Mouse (Mus musculus) gastrocnemius, postnatal 4 days (tissue): ENCODE measurements around the gene Anapc15-ps. TPM values are rescaled to one million over a fixed set of nuclear protein-coding genes. Genes with fewer than 3 reads are reported as not detected.

Source experiments
- DNase-seq, 2 experiments: peaks; one replicate each; pipeline ENCODE4 v3.0.0; 2021 to 2022; ENCODE audit warnings: low spot score in 2 of 2, mixed read lengths in 2 of 2
- total RNA-seq, 2 experiments: library from RNA; stranded (reverse); gene quantifications; 2 replicates each; pipeline ENCODE4 v1.2.3; 2021

The Anapc15-ps gene
- total RNA-seq, 2 experiments from 2014 or later: not detected

DNA sequence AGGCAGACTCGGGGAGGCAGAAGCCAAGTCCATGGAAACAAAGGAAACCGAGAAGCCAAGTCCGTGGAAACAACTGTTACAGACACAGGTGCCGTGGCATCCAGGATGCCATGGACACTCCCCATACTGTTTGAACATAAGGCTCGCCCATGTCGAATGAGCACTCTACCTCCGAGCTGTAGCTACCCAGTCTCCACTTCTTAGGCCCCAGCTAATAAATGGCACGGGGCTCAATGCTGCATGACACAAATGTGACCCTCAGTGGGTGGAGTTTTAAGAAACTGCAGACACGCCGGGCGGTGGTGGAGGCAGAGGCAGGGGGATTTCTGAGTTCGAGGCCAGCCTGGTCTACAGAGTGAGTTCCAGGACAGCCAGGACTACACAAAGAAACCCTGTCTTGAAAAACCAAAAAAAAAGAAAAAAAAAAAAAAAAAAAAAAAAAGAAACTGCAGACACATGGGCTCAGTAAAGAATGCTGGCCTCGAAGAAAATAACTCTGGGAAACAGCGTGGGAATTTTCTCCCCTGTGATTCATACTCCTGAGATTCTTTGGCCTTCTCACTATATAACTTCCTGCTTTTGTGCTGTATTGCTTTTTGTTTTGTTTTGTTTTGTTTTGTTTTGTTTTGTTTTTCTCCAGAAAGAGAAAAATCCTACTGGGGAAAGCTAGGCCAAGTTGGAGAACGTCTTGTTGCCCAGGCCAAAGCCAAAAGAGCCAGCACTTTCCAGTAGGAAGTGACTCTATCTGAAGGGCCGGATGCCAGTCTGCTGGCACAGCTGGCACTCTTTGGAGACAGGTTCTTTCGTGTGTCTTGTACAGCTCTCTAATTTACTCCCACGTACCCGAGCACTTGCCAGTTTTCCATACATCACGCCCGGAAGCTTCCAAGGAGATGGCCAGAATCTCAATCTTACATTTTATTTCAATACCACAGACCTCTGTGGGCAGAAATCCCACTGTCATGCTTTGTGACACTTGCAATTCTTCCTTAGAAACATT, 2.2 kb downstream of the Anapc15-ps start:
- no peak for DNase-seq

DNA sequence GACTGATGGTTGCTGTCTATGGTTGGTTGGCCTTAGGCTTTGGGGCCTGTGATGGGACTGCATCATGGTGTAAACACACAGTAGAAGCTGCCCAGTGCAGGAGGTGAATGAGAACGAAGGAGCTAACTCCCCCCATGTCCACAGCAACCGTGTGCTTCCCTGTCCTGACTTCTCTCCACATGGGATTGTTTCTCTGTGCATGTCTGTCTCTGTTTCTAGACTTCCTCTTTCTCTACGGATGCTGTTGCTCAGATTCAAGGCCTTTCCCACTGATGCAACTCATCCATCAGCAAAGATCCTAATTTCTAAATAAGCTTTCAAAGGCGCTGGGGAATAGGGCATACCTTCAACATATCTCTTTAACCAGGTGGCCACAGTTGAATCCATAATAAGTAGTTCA, 3.4 kb downstream of the Anapc15-ps start:
- DNase-seq: no peak

DNA sequence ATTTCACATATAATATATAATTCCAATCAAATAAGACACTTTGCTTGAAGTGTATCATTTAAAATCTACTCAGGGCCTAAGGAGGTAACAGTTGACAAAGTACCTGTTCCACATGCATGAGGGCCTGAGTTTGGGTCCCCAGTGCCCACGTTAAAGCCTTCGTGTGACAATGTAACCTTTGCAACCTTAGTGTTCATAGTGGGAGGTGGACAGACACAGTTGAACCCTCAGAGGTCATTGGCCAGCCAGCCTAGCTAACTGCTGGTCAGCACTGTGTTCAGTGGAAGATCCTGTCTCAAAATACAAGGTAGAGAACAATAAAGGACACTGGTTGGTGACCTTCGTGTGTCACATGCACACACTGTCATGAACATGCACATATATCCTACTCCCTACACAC, 4.2 kb downstream of the Anapc15-ps start:
- DNase-seq: no peak

DNA sequence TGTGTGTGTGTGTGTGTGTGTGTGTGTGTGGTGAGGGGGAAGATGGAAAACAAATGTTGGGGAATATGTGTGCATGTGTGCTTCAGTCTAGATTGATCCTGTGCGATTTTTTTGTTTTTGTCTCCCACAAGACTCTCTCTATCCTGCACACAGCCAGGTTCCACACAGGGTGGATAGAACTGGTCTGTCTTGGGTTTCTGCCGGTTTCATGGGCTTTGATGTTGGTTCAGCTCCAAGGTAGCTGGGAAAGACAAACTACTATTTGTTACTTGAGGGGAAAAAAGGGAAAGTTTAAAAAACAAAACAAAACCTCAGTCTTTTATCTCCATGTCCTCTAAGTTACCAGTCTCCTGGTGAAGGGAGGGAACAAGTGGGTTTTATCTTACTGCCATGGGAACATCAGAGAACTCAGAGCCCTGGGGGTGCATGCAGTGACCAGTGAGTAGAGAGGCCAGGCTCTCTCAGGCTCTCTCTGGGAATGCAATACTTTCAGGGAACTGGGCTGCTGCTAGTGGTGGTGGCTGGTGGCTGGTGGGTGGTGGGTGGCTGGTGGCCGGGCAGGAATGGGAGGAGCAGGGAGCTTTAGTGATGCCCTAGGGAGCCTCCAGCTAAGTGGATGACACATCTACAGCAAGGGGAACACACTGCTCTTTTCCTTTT, 5.8 kb downstream of the Anapc15-ps start:
- DNase-seq: no peak

DNA sequence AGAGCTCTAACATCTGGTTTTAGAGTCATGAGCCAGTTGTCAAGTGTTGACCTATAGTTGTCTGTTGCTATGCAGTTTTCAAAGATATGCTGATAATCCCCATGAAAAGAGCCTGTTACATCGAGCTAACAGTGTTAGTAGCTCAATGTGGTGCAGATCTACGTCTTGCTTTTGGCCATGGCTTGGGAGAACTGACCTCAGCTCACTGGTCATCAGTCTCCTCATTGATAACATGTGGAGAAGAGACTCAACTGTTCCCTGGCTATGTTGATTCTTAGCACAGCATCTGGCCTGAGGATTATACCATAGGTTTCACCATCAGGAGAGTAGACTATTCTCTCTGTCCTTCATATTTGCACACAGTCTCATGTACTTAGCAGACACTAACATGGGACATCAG, 6.5 kb downstream of the Anapc15-ps start:
- DNase-seq: no peak

DNA sequence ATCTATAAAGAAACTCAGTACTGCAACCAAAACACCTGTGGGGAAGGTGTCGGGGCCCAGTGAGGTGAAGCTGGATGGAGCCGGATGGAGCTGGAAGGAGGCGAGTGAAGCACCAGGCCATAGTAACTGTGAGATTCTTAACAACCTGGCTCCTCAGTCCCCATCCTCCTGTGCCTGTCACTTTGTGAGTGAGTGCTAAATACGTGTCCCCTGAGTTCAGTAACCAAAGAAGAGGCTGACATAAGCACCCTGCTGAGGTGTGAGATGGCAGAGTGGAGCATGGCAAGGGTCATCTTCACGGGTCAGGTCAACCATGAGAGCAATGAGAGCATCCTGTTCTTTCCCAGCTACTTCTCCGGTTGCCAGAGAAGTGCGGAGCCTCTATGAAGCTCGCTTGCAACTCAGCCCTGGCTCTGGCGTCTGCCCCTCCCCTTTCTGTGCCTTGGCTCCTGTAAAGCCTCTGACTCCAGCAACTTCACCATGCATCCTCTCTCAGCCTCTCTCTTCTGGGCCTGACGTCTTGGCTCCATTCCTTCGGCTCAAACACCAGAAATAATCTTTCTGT, 7.7 kb downstream of the Anapc15-ps start:
- no peak for DNase-seq

DNA sequence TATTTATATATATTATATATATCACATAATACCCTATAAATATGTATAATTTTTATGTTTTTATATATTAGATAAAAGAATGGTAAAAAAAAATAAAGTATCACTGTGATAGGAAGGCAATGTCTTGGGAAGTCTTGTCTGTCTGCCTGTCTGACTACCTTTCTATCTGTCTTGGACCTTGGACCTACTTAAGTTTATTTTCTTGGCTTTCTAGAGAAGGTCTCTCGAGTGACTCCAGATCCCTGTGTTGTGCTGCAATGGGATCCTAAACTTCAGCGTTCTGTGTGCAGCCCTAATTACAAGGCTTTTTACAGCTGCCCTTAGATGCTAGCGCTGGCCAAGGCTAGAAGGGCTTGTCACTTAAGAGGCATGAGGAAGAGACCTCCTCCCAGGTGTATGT, 8.6 kb downstream of the Anapc15-ps start:
- no peak for DNase-seq

DNA sequence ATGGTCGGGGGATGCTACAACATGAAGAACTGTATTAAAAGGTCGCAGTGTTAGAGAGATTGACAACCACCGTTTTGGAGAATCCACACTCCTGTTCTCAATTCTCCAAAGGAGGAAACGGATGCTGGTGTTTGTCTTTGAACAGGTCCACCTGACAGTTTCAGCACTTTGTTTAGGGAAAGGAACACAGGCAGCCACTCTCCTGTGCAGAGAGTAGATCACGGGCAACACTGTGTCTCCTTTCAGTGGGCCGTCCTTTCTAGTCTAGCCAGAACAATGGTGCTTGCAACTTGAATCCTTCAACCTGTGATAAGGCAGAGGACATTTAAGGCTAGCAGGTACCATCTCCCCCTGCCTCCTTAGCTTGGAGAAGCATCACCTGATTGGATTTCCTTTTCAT, 12.9 kb downstream of the Anapc15-ps start:
- DNase-seq: no peak

DNA sequence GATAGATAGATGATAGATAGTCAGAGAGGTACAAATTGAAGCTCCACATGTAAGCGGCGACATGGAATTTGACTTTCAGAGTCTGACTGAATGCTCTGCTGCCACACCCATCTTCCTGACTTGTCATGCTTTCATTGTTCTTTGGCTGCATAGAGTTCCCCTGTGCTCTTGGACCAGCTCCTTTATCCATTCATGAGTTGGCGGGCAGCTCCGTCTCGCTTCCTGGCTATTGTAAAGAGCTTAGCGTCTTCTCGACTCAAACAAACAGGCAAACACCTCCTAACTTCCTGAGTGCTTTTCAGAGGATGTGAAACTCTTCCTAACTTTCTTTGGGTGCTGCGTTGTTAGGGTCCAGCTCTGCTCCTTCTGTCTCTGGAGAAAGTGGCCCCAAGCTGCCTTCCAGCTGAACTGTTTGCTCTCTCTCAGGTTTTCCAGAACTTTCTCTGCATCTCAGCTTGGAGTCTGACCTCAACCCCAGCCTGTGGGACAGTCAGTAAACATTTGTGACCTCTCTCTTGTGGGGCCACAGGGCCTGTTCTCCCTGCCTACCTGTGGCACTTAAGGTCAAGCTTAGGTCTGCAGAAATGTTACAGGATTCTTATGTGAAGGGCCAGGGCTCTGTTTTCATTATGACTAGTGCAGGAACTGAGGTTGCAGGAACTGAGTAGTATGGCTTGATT, 13.6 kb downstream of the Anapc15-ps start:
- DNase-seq: no peak

DNA sequence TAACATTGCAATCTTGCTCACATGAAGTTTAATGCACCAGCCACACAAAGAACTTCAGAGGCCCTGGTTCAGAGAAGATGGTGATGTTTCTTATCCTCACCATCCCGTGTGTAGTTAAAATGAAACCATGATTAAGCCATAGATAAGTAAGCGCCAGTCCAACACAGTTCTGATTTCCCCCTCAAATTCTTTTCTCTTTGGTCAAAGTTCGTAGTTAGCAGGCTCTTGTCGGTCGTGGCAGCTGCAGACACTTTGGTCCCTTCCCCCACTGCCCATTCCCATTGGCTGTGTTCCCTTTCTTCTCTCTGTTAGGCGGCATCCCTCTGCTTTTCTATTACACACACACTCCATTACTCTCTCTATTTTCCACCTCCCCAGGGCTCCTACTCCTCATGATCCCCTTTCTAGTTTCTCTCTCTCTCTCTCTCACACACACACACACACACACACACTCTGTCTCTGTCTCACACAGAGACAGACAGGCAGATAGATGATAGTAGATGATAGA, 14.4 kb downstream of the Anapc15-ps start:
- DNase-seq: no peak

DNA sequence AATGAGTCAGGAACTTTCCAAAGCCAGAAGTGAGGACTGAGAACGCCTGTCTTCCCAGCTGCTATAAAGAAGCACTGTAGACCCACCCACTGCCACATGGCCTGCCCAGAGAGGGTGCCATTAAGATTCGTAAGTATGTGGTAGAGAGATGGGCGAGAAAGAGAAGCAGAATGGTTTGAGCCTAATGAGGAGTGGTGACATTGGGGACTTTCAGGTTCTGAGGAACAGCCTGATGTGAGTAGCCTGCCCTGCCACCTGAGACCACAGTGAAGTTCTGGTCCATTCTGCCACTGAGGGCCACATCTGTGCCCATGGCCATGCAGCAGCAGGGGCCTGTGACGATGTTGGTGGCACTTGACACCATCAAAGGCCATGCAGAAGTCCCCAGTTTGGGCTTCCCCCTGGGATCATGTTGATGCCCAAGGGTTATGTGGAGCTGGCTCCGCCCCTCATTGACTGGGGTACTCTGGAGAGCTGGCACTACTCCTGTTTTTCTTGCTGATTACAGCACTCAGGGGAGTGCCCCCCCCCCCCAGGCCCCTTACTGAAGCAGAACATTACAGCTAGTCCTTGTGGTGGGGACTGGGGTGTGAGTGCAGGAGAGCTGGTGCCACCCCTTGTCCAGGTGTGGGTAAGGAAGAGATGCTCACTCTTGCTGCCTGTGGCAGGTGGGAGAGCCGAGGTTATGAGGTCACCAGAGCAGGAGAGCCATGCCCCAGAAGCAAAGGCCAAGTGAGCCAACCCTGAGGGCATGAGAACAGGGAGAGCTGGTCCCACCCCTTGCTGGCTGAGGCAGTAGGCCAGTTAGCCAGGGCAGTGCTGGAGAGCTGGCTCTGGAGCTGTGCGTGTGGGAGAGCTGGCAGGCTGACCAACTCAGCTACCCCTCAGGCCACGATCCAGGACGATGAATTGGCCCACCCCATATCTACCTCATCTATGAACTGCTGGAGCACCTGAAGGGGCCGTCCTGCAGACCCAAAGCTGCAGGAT, 16.7 kb downstream of the Anapc15-ps start:
- DNase-seq: no peak

DNA sequence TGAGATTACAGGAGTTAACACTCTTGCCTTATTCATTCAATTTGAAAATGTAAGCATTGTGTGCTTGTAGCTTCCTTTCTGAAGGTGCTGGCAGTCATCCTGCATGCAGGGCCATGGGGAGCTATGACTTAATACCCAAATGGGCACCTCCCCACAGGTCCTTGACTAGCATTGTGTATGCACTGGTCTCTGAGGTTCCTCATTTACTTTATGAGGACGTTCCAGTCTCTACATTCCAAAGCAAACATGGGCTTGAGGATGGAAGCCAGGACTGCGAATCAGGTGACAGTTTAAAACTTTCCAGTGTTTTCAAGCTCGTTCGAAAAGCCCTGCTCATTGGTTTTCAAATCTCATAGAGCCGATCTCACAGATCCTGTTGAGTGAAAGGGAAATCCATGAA, 21.1 kb downstream of the Anapc15-ps start:
- DNase-seq: no peak

DNA sequence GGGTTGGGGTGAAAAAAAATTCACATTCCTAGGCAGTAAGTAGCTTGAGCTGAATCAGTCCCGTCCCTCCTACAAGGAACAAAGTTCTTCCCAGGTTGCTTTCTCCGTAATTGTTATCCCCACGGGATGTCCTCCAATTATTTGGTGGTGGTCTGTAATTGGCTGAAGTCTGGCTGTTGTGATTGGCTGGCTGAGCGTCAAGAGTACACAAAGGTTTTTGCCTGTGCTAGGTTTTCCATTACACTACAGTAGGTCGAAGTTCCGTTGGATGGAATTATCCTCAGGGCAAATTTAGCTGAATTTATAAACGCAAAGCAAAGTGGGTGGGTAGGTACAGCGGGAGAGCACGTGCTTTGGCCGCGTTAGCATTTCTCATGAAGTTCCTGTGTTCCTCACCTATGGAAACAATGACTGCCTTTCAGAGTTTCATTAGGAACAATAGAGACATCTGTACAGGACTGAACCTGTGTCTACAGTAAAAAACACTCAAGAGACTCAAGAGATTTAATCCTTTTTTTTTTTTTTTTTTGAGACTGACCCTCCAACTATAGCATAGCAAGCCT, 24.8 kb downstream of the Anapc15-ps start:
- DNase-seq: no peak

DNA sequence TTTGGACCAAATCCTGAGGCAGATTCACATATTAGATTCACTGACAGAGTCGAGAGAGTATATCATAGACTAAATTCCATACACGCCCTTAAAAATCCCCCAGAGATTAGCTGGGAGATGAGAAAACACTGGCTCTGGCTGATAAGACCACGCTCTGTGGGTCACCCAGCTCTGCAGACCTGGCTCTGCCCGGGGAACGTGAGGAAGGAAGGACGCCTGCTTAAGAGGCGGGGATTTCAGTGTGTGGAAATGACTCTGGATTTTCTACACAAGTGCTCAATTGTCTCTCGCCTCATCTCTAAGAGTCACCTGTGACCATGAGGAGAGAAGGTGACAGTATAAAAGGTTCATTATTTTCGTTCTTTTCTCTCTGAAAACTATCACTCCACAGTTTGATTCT, 26.1 kb downstream of the Anapc15-ps start:
- no peak for DNase-seq

DNA sequence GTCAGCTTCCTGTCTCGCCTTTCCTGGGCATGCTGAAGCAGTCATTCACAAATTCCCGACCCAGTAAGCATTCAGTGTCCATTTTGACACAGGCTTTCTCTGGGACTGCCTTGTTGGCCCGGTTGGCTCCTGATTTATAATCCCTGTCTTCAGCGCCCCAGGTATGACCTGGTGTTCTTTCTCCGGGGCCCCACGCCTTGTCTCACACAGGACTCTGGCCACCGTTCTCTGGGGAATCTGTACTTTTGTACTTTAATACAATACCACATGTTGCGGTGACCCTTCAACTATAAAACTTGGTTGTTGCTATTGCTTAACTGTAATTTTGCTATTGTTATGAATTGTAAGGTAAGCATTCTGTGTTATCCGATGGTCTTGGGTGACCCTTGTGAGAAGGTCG, 26.7 kb downstream of the Anapc15-ps start:
- DNase-seq: no peak

DNA sequence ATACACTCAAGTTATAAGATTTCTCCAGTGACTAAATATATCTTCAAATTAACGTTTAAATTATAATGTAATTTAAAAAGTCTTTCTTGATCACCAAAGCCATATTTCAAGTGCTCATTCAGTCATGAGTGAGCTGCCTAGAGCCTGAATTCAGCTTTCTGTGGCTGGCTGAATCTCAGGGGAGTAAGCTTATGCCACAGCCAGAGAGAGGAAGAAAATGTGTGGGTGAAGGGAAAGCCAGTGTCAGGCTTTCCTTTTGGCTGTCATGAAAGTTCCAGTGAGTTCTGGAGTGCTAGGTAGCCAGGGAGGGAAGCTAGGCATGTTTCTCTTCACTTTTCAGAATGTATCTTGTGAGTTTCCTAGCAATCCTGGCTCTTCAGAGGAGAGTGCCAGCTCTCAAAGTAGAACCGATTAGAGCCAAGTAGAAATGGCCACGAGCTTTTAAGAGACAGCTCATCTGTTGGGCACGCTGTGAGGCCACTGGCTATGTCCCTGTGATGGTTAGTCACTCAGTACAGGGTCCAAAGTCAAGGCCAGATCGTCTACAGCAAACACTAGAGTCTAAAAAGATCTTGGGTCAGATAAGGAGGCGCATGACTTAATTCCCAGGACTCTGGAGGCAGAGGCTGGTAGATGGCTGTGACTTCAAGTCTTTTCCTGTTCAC, 29.4 kb downstream of the Anapc15-ps start:
- DNase-seq: no peak

DNA sequence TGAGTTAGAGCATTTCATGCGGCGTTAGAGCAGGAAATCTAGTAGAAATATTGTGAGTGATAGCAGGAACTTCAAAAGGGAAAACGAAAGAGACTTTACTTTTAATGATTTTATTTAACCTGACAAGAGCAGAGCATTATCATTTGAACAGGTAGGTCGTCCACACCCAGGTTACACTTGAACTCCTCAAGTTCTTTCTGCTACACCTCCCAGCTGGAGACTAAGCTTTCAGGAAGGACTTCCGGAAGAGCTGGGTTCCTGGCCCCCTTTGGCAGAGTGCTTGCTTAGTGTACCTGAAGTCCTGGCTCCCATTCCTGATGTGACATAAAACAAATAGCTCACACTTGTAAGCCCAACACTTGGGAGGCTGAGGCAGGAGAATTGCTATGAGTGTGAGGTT, 30.2 kb downstream of the Anapc15-ps start:
- DNase-seq: no peak

DNA sequence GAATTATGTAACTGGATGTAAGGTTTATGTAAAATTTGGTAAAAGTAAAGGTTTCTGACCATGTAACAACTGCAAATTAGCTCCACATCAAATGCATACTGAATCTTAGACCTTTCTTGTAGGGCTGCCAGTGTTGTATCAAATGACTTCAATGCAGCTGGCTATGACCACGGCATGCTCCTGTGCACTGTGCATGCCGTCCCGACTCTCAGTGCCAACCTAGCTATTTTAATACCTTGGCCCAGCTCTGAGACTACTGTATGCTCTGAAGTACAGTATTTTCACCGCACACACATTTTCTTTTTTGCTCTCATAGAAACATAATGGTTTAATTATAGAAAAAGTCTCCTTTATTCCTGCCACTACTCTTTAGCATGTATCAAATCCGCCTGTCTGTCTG, 31.9 kb downstream of the Anapc15-ps start:
- no peak for DNase-seq

DNA sequence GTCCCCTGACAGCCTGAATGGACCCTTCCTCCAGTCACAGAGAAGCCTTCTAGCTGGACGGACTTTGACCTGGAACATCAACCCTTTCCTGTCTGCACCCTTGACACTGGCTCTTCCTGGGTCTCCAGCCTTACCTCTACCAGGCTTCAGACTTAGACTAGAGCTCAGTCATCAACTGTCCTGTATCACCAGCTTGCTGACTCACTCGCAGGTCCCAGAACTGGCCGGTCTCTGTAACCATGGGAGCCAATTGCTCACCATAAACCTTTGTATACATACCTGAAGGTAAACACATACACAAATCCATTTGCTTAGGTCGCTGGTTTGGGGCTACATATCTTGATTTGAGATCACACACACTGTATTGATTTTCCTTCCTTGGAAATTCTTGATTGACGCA, 33.8 kb downstream of the Anapc15-ps start:
- no peak for DNase-seq
